Mouse (Mus musculus): Measurements from ENCODE around the gene Gm11034.

Gm11034 gene

GRCm38 (mm10) chr8:72213536-72213935, at the start of gene Gm11034:
TSS of gene Gm11034 (minus strand) at chr8:72213636.
- DNase-seq, result no peak

- DNase-seq, result no peak
These were observed 49.3 kb upstream of the Gm11034 start for GRCm38 (mm10) chr8:72262756-72263155.

GRCm38 (mm10) chr8:72261872-72262271, 48.4 kb upstream of the Gm11034 start:
- DNase-seq, result peak; percentile 52 to 58

- DNase-seq, result no peak
These were observed 48.0 kb upstream of the Gm11034 start for GRCm38 (mm10) chr8:72261431-72261830.

- DNase-seq, result peak; percentile 50 to 63
These were observed 47.6 kb upstream of the Gm11034 start for GRCm38 (mm10) chr8:72261019-72261418.

GRCm38 (mm10) chr8:72260585-72260984, 47.1 kb upstream of the Gm11034 start:
- DNase-seq, result no peak

- no peak for DNase-seq
These were observed 46.4 kb upstream of the Gm11034 start for GRCm38 (mm10) chr8:72259862-72260261.

- no peak for DNase-seq
These were observed 44.4 kb upstream of the Gm11034 start for GRCm38 (mm10) chr8:72257902-72258238.

- peak in 1 of 2 experiments; percentile 65 for DNase-seq
These were observed 43.9 kb upstream of the Gm11034 start for GRCm38 (mm10) chr8:72257171-72257901.

- no peak for DNase-seq
These were observed 31.2 kb upstream of the Gm11034 start for GRCm38 (mm10) chr8:72244610-72245009.

- no peak for DNase-seq
These were observed 28.8 kb upstream of the Gm11034 start for GRCm38 (mm10) chr8:72242226-72242625.

- peak in 1 of 2 experiments; percentile 34 for DNase-seq
These were observed 27.5 kb upstream of the Gm11034 start for GRCm38 (mm10) chr8:72240951-72241350.

- no peak for DNase-seq
These were observed 26.9 kb upstream of the Gm11034 start for GRCm38 (mm10) chr8:72240403-72240763.

- DNase-seq, result peak; percentile 99 to 100
These were observed 26.3 kb upstream of the Gm11034 start, which contains the start of gene Ap1m1 for GRCm38 (mm10) chr8:72239499-72240402. TSS of gene Ap1m1 (plus strand) at chr8:72240018.

- DNase-seq, result no peak
These were observed 9.2 kb upstream of the Gm11034 start for GRCm38 (mm10) chr8:72222656-72223055.

- no peak for DNase-seq
These were observed 7.3 kb upstream of the Gm11034 start for GRCm38 (mm10) chr8:72220758-72221157.

GRCm38 (mm10) chr8:72219541-72220363, 6.3 kb upstream of the Gm11034 start, which contains the start of gene Fam32a:
TSS of gene Fam32a (plus strand) at chr8:72219730.
- DNase-seq, result peak; percentile 94 to 96

- no peak for DNase-seq
These were observed 5.5 kb upstream of the Gm11034 start for GRCm38 (mm10) chr8:72218781-72219540.

- no peak for DNase-seq
These were observed 2.4 kb upstream of the Gm11034 start for GRCm38 (mm10) chr8:72215871-72216270.

GRCm38 (mm10) chr8:72215060-72215459, 1.6 kb upstream of the Gm11034 start:
- DNase-seq, result peak; percentile 67 to 72

GRCm38 (mm10) chr8:72212751-72213150, 685 bp downstream of the Gm11034 start, which contains the start of gene Cib3:
TSS of gene Cib3 (minus strand) at chr8:72212837.
- DNase-seq, result no peak

- DNase-seq, result no peak
These were observed 1.6 kb downstream of the Gm11034 start for GRCm38 (mm10) chr8:72211846-72212245.
